Mouse (Mus musculus) subcutaneous adipose tissue, adult 2 months (tissue): ENCODE results near the gene Grik3. TPM values are rescaled to one million over a fixed set of nuclear protein-coding genes. Genes with fewer than 3 reads are reported as not detected.

Experiments
- polyA plus RNA-seq: library from polyadenylated mRNA; depleted of rRNA; stranded (reverse); fragments of >200 nt; gene quantifications from 2 replicates; pipeline ENCODE4 v1.2.3, GENCODE M21; 2012; ENCODE audit warnings: low replicate concordance; rRNA removed

Gene Grik3
- 0.10 and 1.3 TPM in 2 replicates for polyA plus RNA-seq

GRCm38 (mm10) chr4:125490661-125491504 lies at the start of gene Grik3:
TSS of gene Grik3 (plus strand) at chr4:125490700.

